Mouse (Mus musculus): ENCODE measurements around the gene Psmd14. TPM values are rescaled to one million over a fixed set of nuclear protein-coding genes. Genes with fewer than 3 reads are reported as not detected.

Psmd14 gene
- polyA plus RNA-seq, 1 experiment from 2014 or later, result 128 TPM

GRCm38 (mm10) chr2:61681572-61681971, 29.9 kb upstream of the Psmd14 start:
- no peak overlapping the region for H3K4me2 ChIP-seq (replicated peaks; ENCODE audit: low read depth)
- ATAC-seq (ENCODE audit: low FRiP score, low TSS enrichment), result no peak
- no peaks in the 10 kb centered on the region for H3K27me3 ChIP-seq (ENCODE audit: control insufficient read depth, insufficient read depth, low read length)
- TF ChIP-seq CTCF (IDR thresholded peaks at IDR 0.05; ENCODE audit: low read depth) (no peak), EP300 (optimal IDR thresholded peaks at IDR 0.05) (no peak)
- no peaks in the 10 kb centered on the region for H3K4me1 ChIP-seq (replicated peaks; ENCODE audit: control insufficient read depth, insufficient read depth)
- H3K9ac ChIP-seq (ENCODE audit: low read length), result no peak overlapping the region
- H3K27ac ChIP-seq (replicated peaks), result no peak overlapping the region
- H3K4me3 ChIP-seq (ENCODE audit: low read depth, low read length), result no peak overlapping the region
- 71% methylated on average over 1 of the region's 1 CpGs for WGBS
- no peak for DNase-seq (ENCODE audit: low spot score)
- H3K9me3 ChIP-seq (ENCODE audit: control insufficient read depth, low read length), result no peaks in the 10 kb centered on the region
- H3K36me3 ChIP-seq (ENCODE audit: control insufficient read depth, insufficient read depth, low read length), result no peaks in the 10 kb centered on the region

- Histone ChIP-seq H3K9me3 (ENCODE audit: control insufficient read depth, low read length) (no peaks in the 10 kb centered on the region), H3K36me3 (ENCODE audit: control insufficient read depth, insufficient read depth, low read length) (no peaks in the 10 kb centered on the region), H3K27ac (replicated peaks) (no peak overlapping the region), H3K27me3 (ENCODE audit: control insufficient read depth, insufficient read depth, low read length) (no peaks in the 10 kb centered on the region), H3K4me1 (replicated peaks; ENCODE audit: control insufficient read depth, insufficient read depth) (no peaks in the 10 kb centered on the region), H3K4me2 (replicated peaks; ENCODE audit: low read depth) (no peak overlapping the region), H3K9ac (ENCODE audit: low read length) (no peak overlapping the region), H3K4me3 (ENCODE audit: low read depth, low read length) (no peak overlapping the region)
- DNase-seq (ENCODE audit: low spot score) (no peak), ATAC-seq (ENCODE audit: low FRiP score, low TSS enrichment) (no peak)
- TF ChIP-seq CTCF (IDR thresholded peaks at IDR 0.05; ENCODE audit: low read depth) (no peak), EP300 (optimal IDR thresholded peaks at IDR 0.05) (no peak)
- WGBS, result 82% methylated on average over 1 of the region's 1 CpGs
Measured at GRCm38 (mm10) chr2:61686533-61686932, 25.0 kb upstream of the Psmd14 start.

- Histone ChIP-seq H3K4me1 (replicated peaks; ENCODE audit: control insufficient read depth, insufficient read depth) (no peaks in the 10 kb centered on the region), H3K27ac (replicated peaks) (no peak overlapping the region), H3K27me3 (ENCODE audit: control insufficient read depth, insufficient read depth, low read length) (no peaks in the 10 kb centered on the region), H3K9me3 (ENCODE audit: control insufficient read depth, low read length) (no peaks in the 10 kb centered on the region), H3K4me2 (replicated peaks; ENCODE audit: low read depth) (no peak overlapping the region), H3K4me3 (ENCODE audit: low read depth, low read length) (no peak overlapping the region), H3K9ac (ENCODE audit: low read length) (no peak overlapping the region), H3K36me3 (ENCODE audit: control insufficient read depth, insufficient read depth, low read length) (no peaks in the 10 kb centered on the region)
- ATAC-seq (ENCODE audit: low FRiP score, low TSS enrichment) (no peak), DNase-seq (ENCODE audit: low spot score) (no peak)
- TF ChIP-seq EP300 (optimal IDR thresholded peaks at IDR 0.05), result no peak
- 81% methylated on average over 3 of the region's 3 CpGs for WGBS
Measured at GRCm38 (mm10) chr2:61689086-61689485, 22.4 kb upstream of the Psmd14 start.

GRCm38 (mm10) chr2:61709570-61709969, 1.9 kb upstream of the Psmd14 start:
- ATAC-seq (ENCODE audit: low FRiP score, low TSS enrichment), result no peak
- Histone ChIP-seq H3K4me3 (ENCODE audit: low read depth, low read length) (no peak overlapping the region), H3K27ac (replicated peaks) (no peak overlapping the region), H3K27me3 (ENCODE audit: control insufficient read depth, insufficient read depth, low read length) (no peaks in the 10 kb centered on the region), H3K9me3 (ENCODE audit: control insufficient read depth, low read length) (no peaks in the 10 kb centered on the region), H3K4me2 (replicated peaks; ENCODE audit: low read depth) (no peak overlapping the region), H3K4me1 (replicated peaks; ENCODE audit: control insufficient read depth, insufficient read depth) (no peaks in the 10 kb centered on the region), H3K9ac (ENCODE audit: low read length) (no peak overlapping the region), H3K36me3 (ENCODE audit: control insufficient read depth, insufficient read depth, low read length) (no peaks in the 10 kb centered on the region)
- DNase-seq (ENCODE audit: low spot score), result no peak
- 91% methylated on average over 3 of the region's 3 CpGs for WGBS
- TF ChIP-seq EP300 (optimal IDR thresholded peaks at IDR 0.05), result no peak
- no peak for TF ChIP-seq CTCF (IDR thresholded peaks at IDR 0.05; ENCODE audit: low read depth)

- 43% methylated on average over 3 of the region's 3 CpGs for WGBS
- no peak for DNase-seq (ENCODE audit: low spot score)
- no peaks in the 10 kb centered on the region for H3K36me3 ChIP-seq (ENCODE audit: control insufficient read depth, insufficient read depth, low read length)
Measured at GRCm38 (mm10) chr2:61712526-61712925, 1.0 kb downstream of the Psmd14 start.

GRCm38 (mm10) chr2:61722401-61722982, 11.0 kb downstream of the Psmd14 start:
- ATAC-seq (ENCODE audit: low FRiP score, low TSS enrichment) (no peak), DNase-seq (ENCODE audit: low spot score) (no peak)
- Histone ChIP-seq H3K4me3 (ENCODE audit: low read depth, low read length) (no peak overlapping the region), H3K27ac (replicated peaks) (no peak overlapping the region), H3K36me3 (ENCODE audit: control insufficient read depth, insufficient read depth, low read length) (no peaks in the 10 kb centered on the region), H3K4me2 (replicated peaks; ENCODE audit: low read depth) (no peak overlapping the region), H3K9me3 (ENCODE audit: control insufficient read depth, low read length) (no peaks in the 10 kb centered on the region), H3K9ac (ENCODE audit: low read length) (no peak overlapping the region), H3K4me1 (replicated peaks; ENCODE audit: control insufficient read depth, insufficient read depth) (no peaks in the 10 kb centered on the region), H3K27me3 (ENCODE audit: control insufficient read depth, insufficient read depth, low read length) (no peaks in the 10 kb centered on the region)
- 73% methylated on average over 4 of the region's 4 CpGs for WGBS
- no peak for TF ChIP-seq EP300 (optimal IDR thresholded peaks at IDR 0.05)

More at GRCm38 (mm10) chr2:61712526-61712925, 1.0 kb downstream of the Psmd14 start:
- H3K9ac ChIP-seq (ENCODE audit: low read length), result peak overlapping the region; percentile 92
- no peak for ATAC-seq (ENCODE audit: low FRiP score, low TSS enrichment)
- TF ChIP-seq CTCF (IDR thresholded peaks at IDR 0.05; ENCODE audit: low read depth) (no peak), EP300 (optimal IDR thresholded peaks at IDR 0.05) (no peak)
- H3K27me3 ChIP-seq (ENCODE audit: control insufficient read depth, insufficient read depth, low read length), result no peaks in the 10 kb centered on the region
- no peaks in the 10 kb centered on the region for H3K4me1 ChIP-seq (replicated peaks; ENCODE audit: control insufficient read depth, insufficient read depth)
- H3K4me3 ChIP-seq (ENCODE audit: low read depth, low read length), result peak overlapping the region; percentile 76
- H3K4me2 ChIP-seq (replicated peaks; ENCODE audit: low read depth), result peak overlapping the region; percentile 57
- H3K9me3 ChIP-seq (ENCODE audit: control insufficient read depth, low read length), result no peaks in the 10 kb centered on the region
- no peak overlapping the region for H3K27ac ChIP-seq (replicated peaks)

Data from stomach, postnatal 0 days (tissue).